Mouse (Mus musculus) hindbrain, embryonic 11.5 days (tissue): ENCODE results near the gene Nr1d2. TPM values are rescaled to one million over a fixed set of nuclear protein-coding genes. Genes with fewer than 3 reads are reported as not detected.
"Not testable (repeated sequence)": the region's sequence is repeated elsewhere in the genome, so short reads cannot be mapped to it uniquely, and the experiment has no call there.

ENCODE experiments used
- ATAC-seq: fragments of 200-750 bp; cut with Nextera tagmentation; 2 replicates; pipeline ENCODE4 v1.8.0; 2017; ENCODE audit warnings: mild to moderate bottlenecking, moderate TSS enrichment, moderate library complexity; ENCODE audit not compliant: low FRiP score
- DNase-seq: peaks from one replicate; pipeline ENCODE4 v3.0.0-alpha.2; 2015; ENCODE audit warnings: low spot score
- H3K27ac ChIP-seq: fragments of 300-500 bp; sonication (generic); 2 replicates; pipeline ENCODE4 v1.5.1; 2014; ENCODE audit warnings: mild to moderate bottlenecking, low read depth, low read length
- H3K27me3 ChIP-seq: fragments of 300-500 bp; sonication (generic); 2 replicates; pipeline ENCODE4 v1.6.1; 2014; ENCODE audit warnings: mild to moderate bottlenecking, low read length, moderate library complexity, mixed read lengths; ENCODE audit not compliant: control insufficient read depth, insufficient read depth
- H3K36me3 ChIP-seq: fragments of 300-500 bp; sonication (generic); 2 replicates; pipeline ENCODE4 v1.6.1; 2014; ENCODE audit warnings: mild to moderate bottlenecking, low read length, moderate library complexity, mixed read lengths; ENCODE audit not compliant: control insufficient read depth, insufficient read depth
- H3K4me1 ChIP-seq: fragments of 300-500 bp; sonication (generic); replicated peaks from 2 replicates; pipeline ENCODE4 v1.6.1; 2014; ENCODE audit warnings: low read length, mixed read lengths; ENCODE audit not compliant: control insufficient read depth, insufficient read depth
- H3K4me2 ChIP-seq: fragments of 300-500 bp; sonication (generic); replicated peaks from 2 replicates; pipeline ENCODE4 v1.6.1; 2014; ENCODE audit warnings: mild to moderate bottlenecking, low read depth, low read length
- H3K4me3 ChIP-seq: fragments of 300-500 bp; sonication (generic); 2 replicates; pipeline ENCODE4 v1.5.1; 2014; ENCODE audit warnings: low read depth, low read length
- H3K9ac ChIP-seq: fragments of 300-500 bp; sonication (generic); 2 replicates; pipeline ENCODE4 v1.6.1; 2014; ENCODE audit warnings: low read depth, low read length
- H3K9me3 ChIP-seq: fragments of 300-500 bp; sonication (generic); 2 replicates; pipeline ENCODE4 v1.6.1; 2016; ENCODE audit warnings: low read length; ENCODE audit not compliant: control insufficient read depth
- WGBS: fragments of 180-500 bp; shearing (Covaris S2); extraction: QIAGEN DNeasy Blood & Tissue Kit; methylation state at CpG from one replicate; pipeline ENCODE4 v1.1.7; 2014; 5-methylcytosine and 5-hydroxymethylcytosine counted together
- polyA plus RNA-seq: library from polyadenylated mRNA; unstranded; fragments of >200 nt; fragmentation: Nextera tagmentation; extraction: Ambion mirVana; gene quantifications from 2 replicates; pipeline ENCODE4 v1.2.1, GENCODE M21; 2014

Gene Nr1d2
- polyA plus RNA-seq, 1 experiment from 2014 or later: 4.8 TPM

- Histone ChIP-seq H3K27ac (peak within 1 kb of the TSS; percentile 74), H3K9ac (peak within 1 kb of the TSS; percentile 99), H3K4me2 (peak within 1 kb of the TSS; percentile 66), H3K4me3 (peak within 1 kb of the TSS; percentile 94), H3K4me1 (0 out of 2 replicates have a peak, but pooled peaks cover 2% of the 10 kb centered on the region), H3K27me3 (no peaks in the 10 kb centered on the region), H3K9me3 (no peaks in the 10 kb centered on the region), H3K36me3 (0 out of 2 replicates have a peak, but pooled peaks cover 4% of the 10 kb centered on the region)
- WGBS: under 1% methylated on average over 74 of the region's 78 CpGs
- peak; percentile 99 for DNase-seq
- ATAC-seq: peak; percentile 99
Measured at GRCm38 (mm10) chr14:18270529-18271441, 31.9 kb upstream of the Nr1d2 start, which contains the start of the genes Nkiras1 and Rpl15. Gene Nkiras1, plus strand, starts transcription at chr14:18271136. Gene Rpl15, minus strand, starts transcription at chr14:18271391.

GRCm38 (mm10) chr14:18269947-18270528 lies 31.1 kb upstream of the Nr1d2 start:
- H3K36me3 ChIP-seq, H3K27me3 ChIP-seq, H3K4me1 ChIP-seq, H3K9me3 ChIP-seq: not testable (repeated sequence)
- under 1% methylated on average over 20 of the region's 24 CpGs for WGBS
- peak overlapping the region; percentile 66 for H3K4me2 ChIP-seq
- ATAC-seq (peak; percentile 3; the same call in 1 of the 2 replicates), DNase-seq (peak; percentile 39)
- H3K27ac ChIP-seq: peak overlapping the region; percentile 74
- peak overlapping the region; percentile 94 for H3K4me3 ChIP-seq
- H3K9ac ChIP-seq: peak overlapping the region; percentile 99

- Histone ChIP-seq H3K9ac (no peak overlapping the region), H3K27me3 (no peaks in the 10 kb centered on the region), H3K4me2 (no peak overlapping the region), H3K4me1 (no peaks in the 10 kb centered on the region), H3K27ac (no peak overlapping the region), H3K4me3 (no peak overlapping the region), H3K9me3 (no peaks in the 10 kb centered on the region), H3K36me3 (0 out of 2 replicates have a peak, but pooled peaks cover 4% of the 10 kb centered on the region)
- 84% methylated on average over 4 of the region's 4 CpGs for WGBS
- ATAC-seq: no peak
- DNase-seq: no peak
Measured at GRCm38 (mm10) chr14:18263427-18263826, 24.5 kb upstream of the Nr1d2 start.

- Histone ChIP-seq H3K9ac (no peak overlapping the region), H3K27ac (no peak overlapping the region), H3K9me3 (no peaks in the 10 kb centered on the region), H3K4me3 (no peak overlapping the region), H3K4me2 (no peak overlapping the region), H3K27me3 (no peaks in the 10 kb centered on the region), H3K4me1 (no peaks in the 10 kb centered on the region), H3K36me3 (no peaks in the 10 kb centered on the region)
- no peak for DNase-seq
- WGBS: 82% methylated on average over 3 of the region's 3 CpGs
- no peak for ATAC-seq
Measured at GRCm38 (mm10) chr14:18261203-18261602, 22.3 kb upstream of the Nr1d2 start.

- Histone ChIP-seq H3K27ac (no peak overlapping the region), H3K4me3 (no peak overlapping the region), H3K27me3 (no peaks in the 10 kb centered on the region), H3K9me3 (no peaks in the 10 kb centered on the region), H3K4me2 (no peak overlapping the region), H3K36me3 (no peaks in the 10 kb centered on the region), H3K9ac (no peak overlapping the region), H3K4me1 (no peaks in the 10 kb centered on the region)
- DNase-seq: no peak
- WGBS: 87% methylated on average over 21 of the region's 21 CpGs
- no peak for ATAC-seq
Measured at GRCm38 (mm10) chr14:18242638-18243130, 3.8 kb upstream of the Nr1d2 start.

GRCm38 (mm10) chr14:18241786-18242185 lies 2.9 kb upstream of the Nr1d2 start:
- no peaks in the 10 kb centered on the region for H3K36me3 ChIP-seq
- H3K27ac ChIP-seq: no peak overlapping the region
- H3K4me3 ChIP-seq: no peak overlapping the region
- DNase-seq (no peak), ATAC-seq (no peak)
- H3K4me1 ChIP-seq: no peaks in the 10 kb centered on the region
- no peaks in the 10 kb centered on the region for H3K9me3 ChIP-seq
- H3K27me3 ChIP-seq: no peaks in the 10 kb centered on the region
- no peak overlapping the region for H3K4me2 ChIP-seq
- H3K9ac ChIP-seq: no peak overlapping the region
- 94% methylated on average over 4 of the region's 4 CpGs for WGBS

- Histone ChIP-seq H3K9ac (no peak overlapping the region), H3K4me3 (no peak overlapping the region), H3K27ac (no peak overlapping the region), H3K4me2 (no peak overlapping the region), H3K27me3 (no peaks in the 10 kb centered on the region), H3K4me1 (no peaks in the 10 kb centered on the region), H3K36me3 (no peaks in the 10 kb centered on the region), H3K9me3 (no peaks in the 10 kb centered on the region)
- 79% methylated on average over 7 of the region's 7 CpGs for WGBS
- ATAC-seq (no peak), DNase-seq (no peak)
Measured at GRCm38 (mm10) chr14:18240132-18240531, 1.2 kb upstream of the Nr1d2 start.

GRCm38 (mm10) chr14:18238131-18238749 lies 687 bp downstream of the Nr1d2 start:
- WGBS: under 1% methylated on average over 68 of the region's 71 CpGs
- DNase-seq: peak; percentile 96

More at GRCm38 (mm10) chr14:18238131-18238749, 687 bp downstream of the Nr1d2 start:
- Histone ChIP-seq H3K36me3 (no peaks in the 10 kb centered on the region), H3K4me2 (peak overlapping the region; percentile 85), H3K4me3 (peak overlapping the region; percentile 71), H3K9me3 (no peaks in the 10 kb centered on the region), H3K4me1 (no peaks in the 10 kb centered on the region), H3K27me3 (no peaks in the 10 kb centered on the region), H3K27ac (0 out of 2 replicates have a peak overlapping the region, but pooled peaks have one; percentile 21), H3K9ac (peak overlapping the region; percentile 58)
- ATAC-seq: peak; percentile 94
